Mouse (Mus musculus) ES-E14 (cell line): ENCODE measurements at regions not wholly inside any gene's neighbourhood (a gene's known extent, or its start where the extent isn't known, plus 50 kb on each side); places are given as distances from the start of the nearest gene placed in this dataset.

Source experiments
- DNase-seq: peaks from one replicate; pipeline ENCODE4 v3.0.0-alpha.2; 2013; ENCODE audit warnings: low read depth, low spot score
- H3K27ac ChIP-seq: 2 replicates; pipeline ENCODE4 v1.5.1; 2012; ENCODE audit warnings: low read depth, mild to moderate bottlenecking, low read length, moderate library complexity, mixed read lengths; ENCODE audit not compliant: poor library complexity, insufficient read depth, severe bottlenecking
- H3K36me3 ChIP-seq: 2 replicates; pipeline ENCODE4 v1.6.1; 2012; ENCODE audit warnings: mild to moderate bottlenecking, low read length, moderate library complexity, mixed read lengths; ENCODE audit not compliant: control insufficient read depth, poor library complexity, insufficient read depth, severe bottlenecking
- H3K4me1 ChIP-seq, 2 experiments: fragments of 150-350 bp in 1 of 2; sonication (generic) in 1 of 2; 2 replicates each; pipeline ENCODE4 v1.6.1; 2012; ENCODE audit warnings: low read length in 2 of 2, mild to moderate bottlenecking in 1 of 2, mixed read lengths in 1 of 2; ENCODE audit not compliant: control insufficient read depth in 2 of 2, insufficient read depth in 2 of 2, poor library complexity in 1 of 2
- H3K4me3 ChIP-seq, 2 experiments: fragments of 150-350 bp in 1 of 2; sonication (generic) in 1 of 2; 2 replicates each; pipeline ENCODE4 v1.5.1; 2012; ENCODE audit warnings: low read length in 2 of 2, low read depth in 1 of 2, mild to moderate bottlenecking in 1 of 2, mixed read lengths in 1 of 2; ENCODE audit not compliant: insufficient read depth in 1 of 2, poor library complexity in 1 of 2, severe bottlenecking in 1 of 2
- H3K9ac ChIP-seq: 2 replicates; pipeline ENCODE4 v1.6.1; 2012; ENCODE audit warnings: low read depth, mild to moderate bottlenecking, low read length, mixed read lengths; ENCODE audit not compliant: poor library complexity, insufficient read depth, severe bottlenecking
- H3K9me3 ChIP-seq: fragments of 150-350 bp; sonication (generic); 2 replicates; pipeline ENCODE4 v1.6.1; 2012; ENCODE audit warnings: low read depth, mild to moderate bottlenecking, low read length; ENCODE audit not compliant: control insufficient read depth, insufficient read depth
- CHD2 ChIP-seq: IDR thresholded peaks from 2 replicates; pipeline ENCODE4 v1.6.1; 2014; ENCODE audit warnings: mild to moderate bottlenecking, low read depth, low read length, inconsistent platforms
- HCFC1 ChIP-seq: IDR thresholded peaks from 2 replicates; pipeline ENCODE4 v1.6.1; 2012; ENCODE audit warnings: low read length, inconsistent platforms, borderline replicate concordance; ENCODE audit not compliant: insufficient read depth
- MAFK ChIP-seq: IDR thresholded peaks from 2 replicates; pipeline ENCODE4 v1.6.1; 2014; ENCODE audit warnings: mild to moderate bottlenecking, low read depth, low read length, inconsistent platforms; ENCODE audit not compliant: insufficient read depth
- ZC3H11A ChIP-seq: IDR thresholded peaks from 2 replicates; pipeline ENCODE4 v1.6.1; 2012; ENCODE audit warnings: low read depth, mild to moderate bottlenecking, inconsistent platforms, low read length, borderline replicate concordance
- ZNF384 ChIP-seq: IDR thresholded peaks from 2 replicates; pipeline ENCODE4 v1.6.1; 2012; ENCODE audit warnings: low read depth, low read length, inconsistent platforms
- in situ Hi-C, 2 experiments: fragments of 600-800 bp; cut with MboI; formaldehyde crosslinking; loops; one replicate each; pipeline ENCODE4 v1.15.1; 2025; ENCODE audit warnings: low sequenced_read_pairs in 2 of 2, inconsistent platforms in 1 of 2; ENCODE audit not compliant: unreplicated experiment in 2 of 2

DNA sequence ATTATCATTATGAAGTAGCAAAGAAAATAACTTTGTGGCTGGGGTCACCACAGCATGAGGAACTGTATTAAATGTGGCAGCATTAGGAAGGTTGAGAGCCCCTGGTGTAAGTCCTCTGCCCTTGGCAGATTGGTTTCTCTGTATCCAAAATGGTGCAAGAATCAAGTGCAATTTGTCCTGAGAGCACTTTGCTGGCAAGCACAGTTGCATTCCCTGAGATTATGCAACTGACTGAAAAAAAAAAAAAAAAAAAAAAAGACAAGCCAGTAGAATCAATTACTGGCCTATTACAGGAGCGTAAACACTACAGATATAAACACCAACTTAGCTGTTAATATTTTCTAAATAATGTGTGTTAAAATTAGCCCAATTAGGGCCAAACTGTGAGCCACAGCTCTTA, 518.5 kb downstream of the Sox2 start:
- TF ChIP-seq ZNF384: no peak
- TF ChIP-seq MAFK: no peak
- TF ChIP-seq HCFC1: no peak
- TF ChIP-seq ZC3H11A: no peak
- no peak for TF ChIP-seq CHD2
- DNase-seq: no peak
- no peak overlapping the region for H3K27ac ChIP-seq
- H3K36me3 ChIP-seq: no peaks in the 10 kb centered on the region
- no peaks in the 10 kb centered on the region for H3K9me3 ChIP-seq
- no peak overlapping the region for H3K9ac ChIP-seq
- H3K4me1 ChIP-seq: peaks cover 0 to 3% of the 10 kb centered on the region in 2 experiments; a peak in 1 of 4 replicates
- H3K4me3 ChIP-seq: no peak overlapping the region
- in situ Hi-C loops: no loop called here

DNA sequence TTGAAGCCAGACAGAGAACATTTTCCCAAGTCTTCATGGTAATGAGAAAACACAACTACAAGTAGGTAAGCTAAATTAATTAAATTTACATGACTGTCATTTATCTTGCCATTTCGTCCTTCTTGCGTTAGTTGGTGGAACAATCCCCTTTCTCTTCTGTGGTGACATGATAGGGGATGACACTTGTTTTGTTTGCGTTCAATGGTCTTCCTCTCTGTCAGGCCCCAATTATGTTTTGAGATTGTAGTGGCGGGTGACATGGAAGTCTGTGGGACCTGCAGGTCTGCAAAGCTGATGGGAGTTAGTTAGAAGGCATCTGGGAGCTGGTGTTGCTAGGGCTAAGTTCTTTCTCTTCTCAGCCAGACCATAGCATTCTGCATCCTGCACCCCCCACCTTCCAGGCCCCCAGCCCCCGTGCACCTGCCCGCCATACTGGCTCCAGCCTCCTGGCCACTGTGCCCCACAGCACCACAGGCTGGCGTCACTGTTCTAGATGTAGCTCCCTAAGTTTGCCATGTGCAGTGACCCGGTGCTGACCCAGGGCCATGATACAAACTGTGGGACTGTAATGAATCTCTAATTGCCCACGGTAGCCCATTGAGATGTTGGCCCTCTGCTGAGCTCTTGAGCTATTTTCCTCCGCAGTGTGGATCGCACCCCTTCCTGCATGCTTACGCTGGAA, 528.7 kb downstream of the Sox2 start:
- Histone ChIP-seq H3K36me3 (no peaks in the 10 kb centered on the region), H3K4me3 (no peak overlapping the region), H3K4me1 (no peaks in the 10 kb centered on the region; a peak in 1 of 4 replicates), H3K27ac (no peak overlapping the region), H3K9ac (no peak overlapping the region), H3K9me3 (no peaks in the 10 kb centered on the region)
- TF ChIP-seq CHD2: no peak
- no peak for TF ChIP-seq ZNF384
- TF ChIP-seq ZC3H11A: no peak
- no peak for TF ChIP-seq MAFK
- no peak for TF ChIP-seq HCFC1
- in situ Hi-C loops: no loop called here
- no peak for DNase-seq

GRCm38 (mm10) chr3:35208526-35208925, 545.4 kb upstream of the Atp11b start:
- no peak overlapping the region for H3K4me3 ChIP-seq
- DNase-seq: no peak
- H3K9me3 ChIP-seq: no peaks in the 10 kb centered on the region
- no peak for TF ChIP-seq CHD2
- TF ChIP-seq HCFC1: no peak
- TF ChIP-seq ZC3H11A: no peak
- no peak for TF ChIP-seq ZNF384
- no peak for TF ChIP-seq MAFK
- no peaks in the 10 kb centered on the region for H3K4me1 ChIP-seq
- no peaks in the 10 kb centered on the region for H3K36me3 ChIP-seq
- no peak overlapping the region for H3K9ac ChIP-seq
- in situ Hi-C loops: no loop called here
- H3K27ac ChIP-seq: no peak overlapping the region

DNA sequence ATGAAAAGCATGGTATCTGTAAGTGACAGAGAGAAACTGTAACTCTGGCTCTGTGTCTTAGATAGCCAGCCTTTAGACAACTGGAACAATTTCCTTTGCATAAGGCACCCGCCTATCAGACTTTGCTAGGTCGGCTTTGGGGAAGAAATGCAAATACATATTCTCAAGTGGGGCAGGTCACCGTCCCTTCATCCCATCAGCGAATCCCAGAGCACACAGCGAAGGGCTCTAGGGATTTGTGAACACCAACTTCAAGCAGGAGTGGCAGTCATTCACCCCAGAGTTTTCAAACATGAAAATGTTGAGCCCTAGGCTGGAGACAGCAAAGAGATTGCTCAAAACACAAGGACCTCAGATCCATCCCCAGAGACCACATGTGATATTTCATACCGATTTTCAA, 534.5 kb upstream of the Atp11b start:
- TF ChIP-seq ZNF384 (no peak), HCFC1 (no peak), MAFK (no peak), CHD2 (no peak), ZC3H11A (no peak)
- Histone ChIP-seq H3K27ac (no peak overlapping the region), H3K4me1 (no peaks in the 10 kb centered on the region), H3K9me3 (no peaks in the 10 kb centered on the region), H3K9ac (no peak overlapping the region), H3K4me3 (no peak overlapping the region), H3K36me3 (no peaks in the 10 kb centered on the region)
- DNase-seq: no peak
- in situ Hi-C loops: no loop called here

DNA sequence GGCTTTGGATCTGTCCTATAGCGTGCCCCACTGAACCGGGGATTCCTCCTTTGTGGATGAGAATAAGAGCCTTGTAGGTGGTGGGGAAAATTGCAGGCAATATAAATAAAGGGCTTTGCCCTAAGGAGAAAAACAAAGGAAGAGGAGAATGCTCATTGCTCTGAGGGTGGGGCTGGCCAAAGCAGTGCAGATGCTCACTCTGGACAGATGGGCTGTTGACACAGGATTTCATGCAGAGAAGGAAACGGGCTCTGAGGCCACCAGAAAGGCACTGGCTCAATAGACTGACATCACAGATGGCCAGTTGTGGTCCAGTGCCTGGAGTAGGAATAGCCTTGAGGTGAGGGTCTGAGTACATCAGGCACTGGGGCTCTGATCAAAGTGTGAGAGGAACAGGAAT, 532.7 kb upstream of the Atp11b start:
- Histone ChIP-seq H3K9ac (no peak overlapping the region), H3K4me3 (no peak overlapping the region), H3K9me3 (no peaks in the 10 kb centered on the region), H3K4me1 (no peaks in the 10 kb centered on the region), H3K36me3 (no peaks in the 10 kb centered on the region), H3K27ac (no peak overlapping the region)
- DNase-seq: no peak
- TF ChIP-seq ZC3H11A: no peak
- TF ChIP-seq ZNF384: no peak
- no peak for TF ChIP-seq CHD2
- no peak for TF ChIP-seq HCFC1
- no peak for TF ChIP-seq MAFK
- in situ Hi-C loops: no loop called here
